Mouse (Mus musculus): ENCODE measurements around the gene Stfa2.

DNA sequence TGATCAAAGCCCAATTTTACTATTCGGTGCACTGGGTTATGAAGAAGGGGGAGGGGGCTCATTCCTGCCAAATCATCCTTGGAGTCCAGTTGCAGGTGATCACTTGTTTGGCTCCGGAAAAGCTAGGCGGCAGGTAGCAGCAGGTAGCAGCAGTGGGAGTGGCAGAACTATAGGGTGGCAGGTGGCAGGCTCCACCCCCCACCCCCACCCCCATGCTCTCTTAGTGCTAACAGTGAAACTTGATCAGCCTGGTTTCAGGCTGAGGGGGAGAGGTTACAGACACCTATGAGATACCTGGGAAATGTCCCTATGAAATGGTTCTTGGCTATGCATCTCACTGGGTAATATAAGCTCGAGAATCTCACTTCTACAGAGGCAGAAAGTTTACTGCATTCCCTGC, 19.2 kb downstream of the Stfa2 start:
- TF ChIP-seq CTCF (IDR thresholded peaks at IDR 0.05; ENCODE audit: borderline replicate concordance, control insufficient read depth, extremely low read depth, insufficient read depth, low read length, poor library complexity): no peak
- no peak for TF ChIP-seq POLR2A (IDR thresholded peaks at IDR 0.05; ENCODE audit: control insufficient read depth, extremely low read depth, insufficient read depth, low read length, poor library complexity)
